ENCODE assay signal across 26 mouse cellular contexts in the genomic region with DNA sequence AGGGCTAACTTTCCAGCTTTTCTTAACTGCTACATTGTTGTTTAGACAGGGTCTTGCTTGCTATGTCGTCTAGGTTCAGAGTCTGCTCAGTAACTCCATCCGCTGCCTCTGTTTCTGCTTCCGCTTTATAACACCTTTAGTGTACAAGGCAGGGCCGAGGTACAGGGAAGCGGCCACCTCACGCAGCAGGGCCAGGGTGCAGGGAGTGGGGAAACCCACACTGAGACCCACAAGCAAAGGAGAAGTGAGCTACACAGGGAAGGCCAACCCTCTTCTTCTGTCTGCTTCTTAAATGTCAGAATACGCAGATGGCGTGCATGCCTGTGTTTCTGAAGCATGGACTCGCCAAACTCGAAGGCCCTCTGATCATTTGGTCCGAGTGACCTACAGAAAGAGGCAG.
DNase-seq lines count a peak whose midpoint lies in the region; ATAC-seq and TF ChIP-seq lines count a peak whose summit lies in the region.
"Had no signal": no experiment of that assay in that cellular context is flagged by ENCODE, and none has a peak within 500 bp of the region (broad histone marks: within the 10 kb centered on the region; RNA-seq: fewer than 3 reads in every experiment).

No protein-coding gene starts in this region.

- no peak overlapping the region for H3K4me3 ChIP-seq in forebrain, embryonic 13.5 days
- H3K4me3 ChIP-seq in forebrain, postnatal 0 days (ENCODE audit: low read depth, low read length): no peak overlapping the region
- no peak overlapping the region for H3K4me3 ChIP-seq in liver, embryonic 12.5 days
- no peak overlapping the region for H3K4me3 ChIP-seq in liver, embryonic 14.5 days (ENCODE audit: insufficient read depth in 1 of 2, low read depth in 2 of 2, low read length in 2 of 2)
- H3K4me3 ChIP-seq: embryonic facial prominence, embryonic 13.5 days; gastrocnemius, adult 2 months; hindbrain, embryonic 15.5 days; limb, embryonic 12.5 days; midbrain, embryonic 12.5 days had no signal

- no peak overlapping the region for H3K9ac ChIP-seq in forebrain, embryonic 13.5 days
- no peak overlapping the region for H3K9ac ChIP-seq in forebrain, postnatal 0 days
- 0 out of 2 replicates have a peak overlapping the region, but pooled peaks have one; percentile 37 for H3K9ac ChIP-seq in liver, embryonic 12.5 days
- no peak overlapping the region for H3K9ac ChIP-seq in liver, embryonic 14.5 days (replicated peaks)
- H3K9ac ChIP-seq: embryonic facial prominence, embryonic 13.5 days; hindbrain, embryonic 15.5 days; limb, embryonic 12.5 days; midbrain, embryonic 12.5 days had no signal

- no peak for TF ChIP-seq EP300 in liver, embryonic 14.5 days (IDR thresholded peaks at IDR 0.05; ENCODE audit: low read depth)

- no peak for DNase-seq in forebrain, postnatal 0 days
- DNase-seq in liver: no peak
- DNase-seq in liver, embryonic 14.5 days (ENCODE audit: low read depth in 3 of 3, low spot score in 3 of 3): no peak
- DNase-seq in cerebellum, postnatal 14 days: no peak
- no peak for DNase-seq in gastrocnemius, adult 18-20 months (ENCODE audit: low spot score)
- DNase-seq: adrenal gland, postnatal 10 days; cerebellum, adult 9-10 months; gastrocnemius, adult 2 months; gastrocnemius, postnatal 36 days; heart, postnatal 14 days; kidney, adult 11 months; kidney, postnatal 14 days; layer of hippocampus, adult 9-11 months; lung, adult 18-20 months; lung, postnatal 10 days; thymus, postnatal 14 days had no signal

- H3K27ac ChIP-seq in forebrain, embryonic 13.5 days: peak overlapping the region; percentile 48
- no peak overlapping the region for H3K27ac ChIP-seq in forebrain, postnatal 0 days (ENCODE audit: low read depth, low read length)
- peak overlapping the region; percentile 91; the same call in 1 of the 2 replicates for H3K27ac ChIP-seq in liver, embryonic 12.5 days
- peak overlapping the region; percentile 44 for H3K27ac ChIP-seq in liver, embryonic 14.5 days
- H3K27ac ChIP-seq: embryonic facial prominence, embryonic 13.5 days; gastrocnemius, adult 2 months; hindbrain, embryonic 15.5 days; limb, embryonic 12.5 days had no signal

- H3K36me3 ChIP-seq in forebrain, embryonic 13.5 days (ENCODE audit: poor library complexity, severe bottlenecking): no peaks in the 10 kb centered on the region
- no peaks in the 10 kb centered on the region for H3K36me3 ChIP-seq in forebrain, postnatal 0 days (ENCODE audit: insufficient read depth)
- no peaks in the 10 kb centered on the region for H3K36me3 ChIP-seq in liver, embryonic 12.5 days
- no peaks in the 10 kb centered on the region for H3K36me3 ChIP-seq in liver, embryonic 14.5 days (replicated peaks; ENCODE audit: control insufficient read depth, insufficient read depth, low read depth)
- H3K36me3 ChIP-seq: embryonic facial prominence, embryonic 13.5 days; G1E; hindbrain, embryonic 15.5 days; limb, embryonic 12.5 days; midbrain, embryonic 12.5 days had no signal

- no peaks in the 10 kb centered on the region for H3K27me3 ChIP-seq in forebrain, embryonic 13.5 days
- H3K27me3 ChIP-seq in forebrain, postnatal 0 days (ENCODE audit: insufficient read depth, low read length): no peaks in the 10 kb centered on the region
- no peaks in the 10 kb centered on the region for H3K27me3 ChIP-seq in liver, embryonic 12.5 days (replicated peaks)
- H3K27me3 ChIP-seq in liver, embryonic 14.5 days (ENCODE audit: control insufficient read depth, insufficient read depth, low read length): no peaks in the 10 kb centered on the region
- H3K27me3 ChIP-seq: hindbrain, embryonic 15.5 days; Patski had no signal

- WGBS in forebrain, embryonic 13.5 days: 91% methylated on average over 11 of the region's 11 CpGs
- 91% methylated on average over 11 of the region's 11 CpGs for whole genome bisulfite sequencing in forebrain, postnatal 0 days
- WGBS in liver, embryonic 12.5 days (ENCODE audit: insufficient replicate concordance): 83% methylated on average over 11 of the region's 11 CpGs
- WGBS in liver, embryonic 14.5 days (ENCODE audit: insufficient replicate concordance): 76% methylated on average over 11 of the region's 11 CpGs

- H3K9me3 ChIP-seq in forebrain, embryonic 13.5 days (replicated peaks): no peaks in the 10 kb centered on the region
- no peaks in the 10 kb centered on the region for H3K9me3 ChIP-seq in forebrain, postnatal 0 days (ENCODE audit: low read length)
- no peaks in the 10 kb centered on the region for H3K9me3 ChIP-seq in liver, embryonic 12.5 days (replicated peaks)
- no peaks in the 10 kb centered on the region for H3K9me3 ChIP-seq in liver, embryonic 14.5 days (ENCODE audit: control insufficient read depth, low read length)
- H3K9me3 ChIP-seq: embryonic facial prominence, embryonic 13.5 days; G1E; hindbrain, embryonic 15.5 days; limb, embryonic 12.5 days; midbrain, embryonic 12.5 days had no signal

- H3K4me1 ChIP-seq in forebrain, embryonic 13.5 days: peaks cover 58% of the 10 kb centered on the region
- peaks cover 5% of the 10 kb centered on the region; the same call in 1 of the 2 replicates for H3K4me1 ChIP-seq in forebrain, postnatal 0 days (ENCODE audit: insufficient read depth)
- H3K4me1 ChIP-seq in liver, embryonic 12.5 days: peaks cover 100% of the 10 kb centered on the region
- H3K4me1 ChIP-seq in liver, embryonic 14.5 days (replicated peaks; ENCODE audit: control insufficient read depth in 2 of 2, insufficient read depth in 2 of 2, low read length in 1 of 2): peaks cover 51 to 56% of the 10 kb centered on the region in 2 experiments

- no peak for ATAC-seq in forebrain, embryonic 13.5 days
- ATAC-seq in forebrain, postnatal 0 days: no peak
- no peak for ATAC-seq in liver, embryonic 12.5 days
- ATAC-seq in common myeloid progenitor, adult 5-6 weeks (replicated peaks; ENCODE audit: low read depth, poor library complexity, severe bottlenecking): 0 out of 2 replicates have a peak, but pooled peaks have one; percentile 20
- no peak for ATAC-seq in liver, embryonic 14.5 days (ENCODE audit: insufficient read depth)
- ATAC-seq: inflammation-experienced regulatory T-cells, adult 6 months; Patski had no signal

- H3K4me2 ChIP-seq in forebrain, embryonic 13.5 days: no peak overlapping the region
- H3K4me2 ChIP-seq in forebrain, postnatal 0 days (ENCODE audit: low read depth): no peak overlapping the region
- H3K4me2 ChIP-seq in liver, embryonic 12.5 days: no peak overlapping the region
- H3K4me2 ChIP-seq in liver, embryonic 14.5 days (ENCODE audit: low read depth): no peak overlapping the region
- H3K4me2 ChIP-seq: embryonic facial prominence, embryonic 13.5 days; hindbrain, embryonic 15.5 days; limb, embryonic 12.5 days; midbrain, embryonic 12.5 days had no signal

- no peak for TF ChIP-seq CTCF in forebrain, postnatal 0 days (IDR thresholded peaks at IDR 0.05; ENCODE audit: low read depth)
- TF ChIP-seq CTCF in liver, embryonic 14.5 days (IDR thresholded peaks at IDR 0.05; ENCODE audit: low read depth): no peak
